Mouse (Mus musculus): ENCODE data around the gene Greb1.

Greb1 gene

DNA sequence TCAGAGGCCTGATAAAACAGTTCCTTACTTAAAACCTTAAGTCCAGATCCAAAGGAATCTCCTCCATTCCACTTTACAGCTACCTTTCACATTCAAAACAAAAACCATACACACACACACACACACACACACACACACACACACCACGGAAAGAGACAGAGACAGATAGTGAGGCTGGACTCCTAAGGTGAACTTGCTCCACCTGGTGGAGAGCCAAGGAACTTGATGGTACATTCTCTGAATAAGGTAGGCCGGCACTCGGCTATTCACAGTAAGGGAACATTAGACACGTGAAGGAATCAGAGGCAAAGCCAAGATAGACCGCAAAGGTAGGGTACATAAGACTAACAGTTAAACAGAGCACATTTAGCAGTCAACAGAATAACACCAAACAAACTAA, 4.8 kb upstream of the Greb1 start:
- DNase-seq (ENCODE audit: low spot score): peak; percentile 95

DNA sequence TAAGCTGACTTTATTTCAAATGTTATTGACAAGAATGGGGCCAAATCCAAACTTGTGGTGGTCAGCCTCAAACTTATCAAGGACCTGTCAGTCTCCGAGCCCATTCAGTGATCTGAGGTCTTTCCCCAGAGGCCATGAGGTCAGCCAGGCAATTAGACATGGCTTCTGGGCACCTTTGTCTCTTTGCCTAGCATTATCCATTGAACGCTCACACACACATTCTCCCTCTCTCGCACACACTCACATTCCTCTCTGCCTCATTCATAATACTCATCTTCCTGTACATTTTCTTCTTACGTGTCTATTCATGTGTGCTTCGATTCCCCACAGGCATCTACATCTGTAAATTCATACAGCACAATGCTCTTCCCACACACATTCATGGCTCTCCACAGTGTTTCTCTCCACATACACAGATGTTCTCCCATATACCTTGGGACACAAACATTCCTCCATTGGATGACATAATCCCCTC, 3.3 kb upstream of the Greb1 start:
- DNase-seq (ENCODE audit: low spot score): peak; percentile 87

DNA sequence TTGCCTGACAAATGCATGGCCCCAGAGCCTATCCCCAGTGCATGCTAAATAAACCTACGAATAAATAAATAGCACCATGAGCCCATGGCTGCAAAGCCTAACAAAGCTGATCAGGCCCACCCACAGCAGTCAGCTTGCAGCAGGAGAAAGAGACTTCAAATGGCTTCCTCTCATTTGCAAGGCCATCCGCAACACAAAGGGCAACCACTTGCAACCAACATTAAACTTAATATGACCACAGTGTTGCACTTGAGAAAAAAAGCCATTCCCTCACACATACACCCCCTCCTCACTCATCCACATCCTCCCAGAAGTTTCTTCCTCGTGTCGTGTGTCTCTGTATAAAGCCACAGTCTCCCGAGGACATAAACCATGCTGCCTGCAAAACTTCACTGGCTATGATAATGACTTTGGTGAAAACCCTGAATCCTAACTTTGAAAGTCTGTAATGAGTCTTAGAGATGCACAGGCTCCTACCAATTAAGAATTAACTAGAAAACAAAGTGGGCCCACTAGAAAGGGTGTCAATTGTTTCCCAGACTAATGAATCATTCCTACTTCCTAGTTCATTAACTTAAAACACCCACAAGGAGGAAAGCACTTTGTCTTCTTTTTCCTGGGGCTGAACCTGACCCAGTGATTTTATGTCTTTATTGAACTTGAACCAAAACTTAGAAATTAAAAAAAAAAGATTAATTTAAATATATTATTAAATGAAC, 2.7 kb upstream of the Greb1 start:
- peak; percentile 58 for DNase-seq (ENCODE audit: low spot score)

DNA sequence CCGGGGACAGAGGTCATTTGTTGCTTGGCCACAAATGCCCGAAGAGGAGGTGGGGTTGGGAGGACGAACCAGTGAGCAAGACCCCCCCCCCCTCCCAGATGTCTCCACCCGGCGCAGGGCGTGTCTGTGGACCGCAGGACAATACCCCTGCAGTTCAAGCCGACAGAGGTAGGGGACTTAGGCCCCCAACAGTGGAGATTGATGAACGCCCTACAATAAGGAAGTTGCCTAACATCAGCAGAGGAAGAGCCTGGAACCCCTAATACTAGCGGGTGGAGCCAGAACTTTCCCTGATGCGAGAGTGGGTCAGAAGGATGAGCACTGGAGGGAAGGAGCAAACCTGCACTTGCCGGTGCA, 251 bp upstream of the Greb1 start:
- DNase-seq (ENCODE audit: low spot score): peak; percentile 78

DNA sequence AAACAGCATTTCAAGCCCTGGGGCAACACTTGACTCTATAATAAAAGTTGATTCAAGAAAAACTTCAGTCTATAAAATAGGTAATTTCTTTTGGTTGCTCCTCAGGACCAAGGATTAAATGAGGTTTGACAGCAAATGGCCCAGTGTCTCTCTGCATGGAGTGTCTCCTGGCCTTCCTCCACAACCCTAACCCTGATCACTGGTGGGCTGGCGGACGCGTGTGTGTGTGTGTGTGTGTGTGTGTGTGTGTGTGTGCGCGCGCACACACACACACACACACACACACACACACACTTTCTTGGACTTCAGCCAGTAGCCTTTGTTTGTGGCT, 793 bp downstream of the Greb1 start:
- no peak for DNase-seq (ENCODE audit: low spot score)

DNA sequence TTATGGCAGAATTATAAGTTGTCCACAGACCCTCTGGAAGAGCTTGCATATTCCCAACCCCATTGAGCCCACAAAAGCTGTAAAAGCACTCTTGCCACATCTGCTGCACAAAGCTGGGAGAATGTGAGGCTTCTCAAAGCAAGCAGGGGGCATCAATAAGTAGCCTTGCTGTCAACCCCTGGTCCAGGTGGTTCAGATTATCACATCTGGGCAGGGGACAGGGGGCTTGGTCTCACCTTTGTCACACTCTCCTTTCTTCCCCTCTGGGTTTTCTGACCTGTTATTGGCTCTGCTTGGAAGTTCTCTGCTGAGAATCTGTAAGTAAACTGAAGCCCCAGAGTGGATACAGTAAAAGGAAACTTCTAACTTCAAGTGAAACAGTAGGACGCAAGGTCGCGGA, 1.8 kb downstream of the Greb1 start:
- peak; percentile 59 for DNase-seq (ENCODE audit: low spot score)

DNA sequence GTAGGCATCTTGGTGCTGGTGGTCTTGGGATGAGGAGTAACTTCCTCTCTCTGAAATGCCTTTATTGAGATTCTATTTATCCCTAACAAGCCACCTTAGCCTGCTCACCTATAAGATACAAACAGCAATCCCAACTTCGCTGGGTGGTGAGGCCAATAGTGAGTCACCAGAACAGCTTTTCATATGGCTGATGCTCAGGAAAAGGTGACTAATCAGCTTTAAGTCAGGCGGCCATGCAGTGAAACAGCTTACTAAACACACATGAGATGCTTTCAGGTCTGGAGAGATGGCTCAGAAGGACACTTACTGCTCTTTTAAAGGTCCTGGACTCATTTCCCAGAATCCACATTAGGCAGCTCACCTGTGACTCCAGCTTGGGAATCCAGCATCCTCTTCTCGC, 4.9 kb downstream of the Greb1 start:
- no peak for DNase-seq (ENCODE audit: low spot score)

DNA sequence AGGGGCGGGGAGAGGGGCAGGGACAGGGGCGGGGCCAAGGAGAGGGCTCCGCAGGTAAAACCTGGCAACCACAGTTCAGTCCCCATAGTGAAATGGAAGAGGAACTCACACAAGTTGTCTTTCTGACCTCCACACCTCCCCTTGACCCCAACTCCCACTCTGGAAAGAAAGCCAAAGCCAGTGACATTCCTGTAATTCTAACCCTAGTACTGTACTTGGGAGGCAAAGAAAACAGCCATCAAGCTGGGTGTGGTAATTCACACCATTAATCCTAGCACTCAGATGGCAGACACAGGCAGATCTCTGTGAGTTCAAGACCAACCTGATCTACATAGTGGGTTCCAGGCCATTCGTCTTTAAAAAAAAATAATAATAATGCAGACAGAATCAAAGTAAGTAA, 7.3 kb downstream of the Greb1 start:
- DNase-seq (ENCODE audit: low spot score): no peak

DNA sequence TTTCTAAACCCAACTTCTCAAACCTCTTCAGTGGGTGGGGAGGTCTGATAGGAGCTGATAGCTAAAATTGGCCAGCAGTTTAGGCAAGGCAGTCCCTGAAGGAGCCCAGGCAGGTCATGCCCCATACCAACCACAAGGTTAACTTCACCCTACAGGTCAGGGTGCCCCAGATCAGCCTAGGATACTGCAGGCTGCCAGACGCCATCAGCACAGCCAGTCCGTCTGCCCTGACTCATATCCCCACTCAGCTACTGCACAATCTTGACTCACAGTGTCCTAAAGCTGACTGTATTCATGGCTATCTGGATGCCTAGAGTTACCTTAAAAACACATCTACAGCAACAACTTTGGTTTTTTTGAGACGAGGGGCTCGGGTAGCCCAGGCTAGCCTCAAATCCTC, 10.2 kb downstream of the Greb1 start:
- peak; percentile 55 for DNase-seq (ENCODE audit: low spot score)

DNA sequence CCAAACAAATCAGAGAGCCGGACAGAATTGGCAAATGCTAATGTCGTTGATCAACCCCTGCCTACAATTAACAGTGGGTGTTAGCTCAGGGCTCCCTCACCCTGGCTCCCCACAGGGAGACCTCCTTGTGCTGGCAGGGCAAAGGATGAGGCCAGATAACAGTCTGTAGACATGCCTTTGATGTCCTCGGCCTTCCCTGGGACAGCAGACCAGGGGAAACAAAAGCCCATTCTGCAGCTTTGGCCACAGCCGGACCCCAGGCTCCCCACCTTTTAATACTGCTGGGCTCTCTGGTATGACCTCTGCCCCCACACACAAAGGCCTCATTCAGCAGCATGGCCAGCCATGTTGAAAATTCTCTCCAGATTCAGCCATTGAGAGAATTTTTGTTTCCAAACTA, 10.9 kb downstream of the Greb1 start:
- peak; percentile 89 for DNase-seq (ENCODE audit: low spot score)

DNA sequence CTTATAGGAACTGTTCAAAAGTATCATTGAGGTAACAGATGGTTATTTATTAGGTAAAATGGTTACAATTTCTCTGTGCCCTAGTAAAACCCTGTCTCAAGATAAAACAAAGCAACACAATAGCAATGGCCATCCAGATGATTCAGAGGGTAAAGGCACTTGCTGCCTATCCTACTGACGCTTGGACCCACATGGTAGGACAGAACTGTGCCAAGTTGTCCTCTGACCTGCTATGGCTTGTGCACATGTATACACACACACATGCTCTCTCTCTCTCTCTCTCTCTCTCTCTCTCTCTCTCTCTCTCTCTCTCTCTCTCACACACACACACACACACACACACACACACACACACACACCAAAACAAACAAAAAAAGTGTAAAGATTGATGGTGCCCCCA, 11.5 kb downstream of the Greb1 start:
- no peak for DNase-seq (ENCODE audit: low spot score)

DNA sequence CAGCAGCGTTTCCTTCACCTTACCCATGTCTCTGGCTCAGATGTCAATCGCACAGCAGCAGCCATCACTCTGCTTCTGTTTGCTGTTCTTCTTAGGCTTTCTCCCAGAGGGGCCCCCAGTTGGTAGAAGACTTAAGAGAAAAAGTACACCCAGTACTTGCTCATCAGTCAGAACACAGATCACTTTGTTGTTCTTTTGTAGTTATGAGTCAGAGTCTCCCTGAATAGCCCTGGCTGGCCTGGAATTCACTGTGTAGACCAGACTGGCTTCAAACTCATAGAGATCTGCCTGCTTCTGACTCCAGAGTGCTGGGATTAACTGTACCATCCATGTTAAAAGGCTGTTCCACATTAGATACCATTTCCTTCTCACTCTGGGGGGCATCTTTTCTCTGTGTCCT, 12.1 kb downstream of the Greb1 start:
- DNase-seq (ENCODE audit: low spot score): no peak

DNA sequence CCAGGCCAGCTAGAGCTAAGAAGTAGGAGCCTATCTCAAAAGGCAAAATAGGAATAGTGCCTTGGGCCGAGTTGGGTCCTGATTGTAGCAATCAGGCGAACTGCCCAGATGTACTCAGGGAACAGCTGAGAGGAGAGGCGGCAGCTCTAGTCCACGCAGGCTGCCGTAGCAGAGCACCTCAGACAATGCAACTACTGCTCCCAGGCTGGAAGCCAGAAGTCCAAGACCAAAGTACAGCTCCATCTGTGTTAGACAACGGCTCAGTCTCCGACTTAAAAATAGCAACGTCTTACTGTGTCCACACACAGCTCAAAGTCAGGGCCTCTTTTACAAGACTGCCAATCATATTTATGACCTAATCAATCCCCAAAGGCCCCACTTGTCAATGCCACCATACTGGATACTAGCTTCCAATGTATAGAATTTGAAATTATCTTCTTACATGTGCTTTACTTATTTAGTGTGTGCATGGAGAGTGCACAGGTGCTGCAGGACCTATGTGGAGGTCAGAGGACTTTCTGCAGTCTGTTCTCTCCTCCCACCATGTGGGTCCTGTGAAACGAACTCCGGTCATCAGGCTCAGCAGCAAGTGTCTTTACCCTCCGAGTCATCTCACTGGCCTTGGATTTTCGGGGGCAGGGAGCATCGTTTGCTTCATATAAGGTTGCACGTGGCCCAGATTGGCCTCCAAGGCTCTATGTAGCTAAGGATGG, 19.5 kb downstream of the Greb1 start:
- no peak for DNase-seq (ENCODE audit: low spot score)

DNA sequence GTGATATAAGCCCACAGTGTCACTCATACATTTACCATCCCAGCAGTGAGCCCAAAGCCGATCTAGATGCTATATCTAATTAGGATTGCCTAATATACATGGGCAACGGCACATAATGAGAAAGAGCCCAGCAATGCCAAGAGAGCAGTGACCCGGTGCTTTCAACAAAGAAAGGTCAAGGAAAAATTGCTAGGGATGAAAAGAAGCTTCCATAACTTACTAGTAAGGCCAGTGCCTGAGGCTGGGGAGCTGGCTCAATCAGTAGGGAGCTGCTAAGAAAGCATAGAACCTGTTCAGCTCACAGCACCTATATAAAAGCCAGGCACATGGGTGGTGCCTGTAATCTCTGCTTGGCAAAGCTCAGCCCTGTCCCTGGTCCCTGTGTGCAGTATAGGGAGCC, 20.4 kb downstream of the Greb1 start:
- DNase-seq (ENCODE audit: low spot score): no peak

DNA sequence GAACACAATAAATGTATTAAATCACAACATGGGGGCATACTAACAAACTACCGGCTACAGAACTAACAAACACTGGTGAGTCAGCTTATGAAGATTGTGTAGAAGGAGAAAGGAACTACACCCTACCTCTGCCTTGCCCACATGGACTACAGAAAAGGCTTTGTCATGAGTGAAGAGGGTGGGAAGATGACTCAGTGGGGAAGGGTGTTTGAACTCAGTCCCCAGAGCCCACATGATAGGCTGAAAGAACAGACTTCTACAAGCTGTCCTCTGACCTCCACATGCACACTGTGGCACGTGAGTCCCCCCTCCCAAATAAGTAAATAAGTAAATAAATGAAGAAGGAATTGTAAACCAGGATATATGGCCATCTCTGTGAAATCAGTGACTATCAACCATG, 21.5 kb downstream of the Greb1 start:
- no peak for DNase-seq (ENCODE audit: low spot score)

DNA sequence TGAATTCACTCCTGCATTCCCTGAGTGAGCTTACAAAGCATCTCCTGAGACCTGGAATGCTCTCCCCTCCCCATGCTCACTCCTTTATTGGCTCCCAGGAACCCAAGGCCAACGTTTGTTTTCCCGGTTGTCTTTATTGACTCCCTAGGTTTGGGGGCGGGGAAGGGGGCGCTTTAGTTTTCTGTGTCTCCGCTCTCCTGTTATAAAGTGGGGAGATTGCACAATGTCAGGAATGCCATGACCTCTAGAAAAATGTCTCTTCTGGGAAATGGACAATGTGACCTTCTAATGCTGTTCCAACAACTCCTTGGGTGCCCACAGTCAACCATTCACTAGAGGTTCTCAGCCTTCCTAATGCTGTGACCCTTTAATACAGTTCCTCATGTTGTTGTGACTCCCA, 22.2 kb downstream of the Greb1 start:
- DNase-seq (ENCODE audit: low spot score): no peak

DNA sequence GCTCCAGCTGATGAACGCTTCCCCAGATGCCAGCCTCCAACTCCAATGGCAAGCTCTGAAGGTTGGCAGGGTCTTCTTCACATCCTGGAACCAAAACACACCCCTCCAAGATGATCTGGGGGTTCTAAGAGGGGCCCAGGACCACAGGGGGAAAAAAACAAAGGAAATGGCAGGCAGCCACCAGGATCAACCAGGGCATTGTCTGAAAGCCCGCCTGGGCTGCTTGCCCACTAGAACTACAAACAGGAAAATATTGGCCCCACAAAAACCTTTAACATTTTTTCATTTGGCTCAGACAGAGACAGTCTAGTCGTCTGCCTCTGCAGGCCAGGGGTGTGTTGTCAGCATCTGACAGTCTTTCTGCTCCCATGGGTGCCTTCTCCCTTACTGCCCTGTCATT, 25.3 kb downstream of the Greb1 start:
- DNase-seq (ENCODE audit: low spot score): no peak

DNA sequence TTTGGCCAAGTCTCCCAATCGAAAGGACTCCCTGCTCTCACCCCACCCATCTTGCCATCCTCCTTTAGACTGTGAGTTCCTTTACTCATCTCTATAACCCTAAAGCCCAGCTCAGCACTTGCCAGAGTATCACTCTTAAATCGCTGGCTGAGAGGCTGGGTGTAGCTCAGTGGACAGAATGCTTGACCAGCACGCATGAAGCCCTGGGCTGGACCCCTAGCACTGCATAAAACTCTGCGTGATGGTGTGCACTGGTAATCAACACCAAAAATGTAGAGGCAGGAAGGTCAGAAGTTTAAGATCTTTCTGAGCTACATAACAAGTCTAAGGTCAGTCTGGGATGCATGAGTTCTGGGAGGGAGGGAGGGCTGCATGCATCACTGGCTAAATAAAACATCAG, 26.1 kb downstream of the Greb1 start:
- no peak for DNase-seq (ENCODE audit: low spot score)

DNA sequence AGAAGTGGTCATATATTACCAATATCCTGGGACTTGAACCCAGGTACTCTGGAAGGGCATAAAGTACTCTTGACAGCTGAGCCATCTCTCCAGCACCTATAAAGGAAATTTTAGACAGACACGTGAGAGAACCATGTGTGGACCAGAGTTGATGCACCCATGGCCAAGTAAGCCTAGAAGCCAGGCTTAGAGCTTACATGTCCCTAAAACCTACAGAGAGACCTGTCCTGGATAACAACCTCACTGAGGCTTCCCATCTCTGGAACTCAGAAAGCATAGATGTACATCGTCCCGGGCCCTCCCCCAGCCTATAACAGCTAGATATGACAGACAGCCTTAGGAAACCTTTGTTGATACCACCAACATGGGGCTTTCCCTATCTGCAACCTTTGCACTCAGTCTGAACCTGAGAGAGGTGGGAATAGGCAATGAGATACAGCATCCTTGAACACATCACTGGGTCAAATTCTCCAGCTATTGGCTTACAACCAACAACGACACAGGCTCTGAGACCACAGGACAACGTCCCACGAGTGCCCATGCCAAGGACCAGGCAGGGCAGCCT, 31.0 kb downstream of the Greb1 start:
- DNase-seq (ENCODE audit: low spot score): no peak

DNA sequence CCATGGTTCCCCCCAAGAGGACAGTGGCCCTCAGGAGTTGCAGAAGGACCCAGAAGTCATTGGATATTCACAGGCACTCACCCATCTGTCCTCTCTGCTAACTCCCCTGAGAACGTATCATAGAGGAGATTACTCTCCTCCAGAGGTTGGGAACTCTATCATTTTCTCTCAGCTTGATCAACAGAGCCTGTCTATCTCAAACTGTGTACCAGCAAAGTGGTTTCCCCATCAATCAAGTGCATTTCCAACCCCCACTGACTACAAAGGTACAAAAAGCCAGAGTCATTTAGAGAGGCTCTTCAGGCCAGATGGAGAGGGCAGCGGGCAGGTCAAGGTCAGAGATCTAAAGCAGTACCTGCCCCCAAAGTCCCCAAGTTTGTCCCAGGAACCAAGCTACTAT, 32.0 kb downstream of the Greb1 start:
- DNase-seq (ENCODE audit: low spot score): peak; percentile 23

DNA sequence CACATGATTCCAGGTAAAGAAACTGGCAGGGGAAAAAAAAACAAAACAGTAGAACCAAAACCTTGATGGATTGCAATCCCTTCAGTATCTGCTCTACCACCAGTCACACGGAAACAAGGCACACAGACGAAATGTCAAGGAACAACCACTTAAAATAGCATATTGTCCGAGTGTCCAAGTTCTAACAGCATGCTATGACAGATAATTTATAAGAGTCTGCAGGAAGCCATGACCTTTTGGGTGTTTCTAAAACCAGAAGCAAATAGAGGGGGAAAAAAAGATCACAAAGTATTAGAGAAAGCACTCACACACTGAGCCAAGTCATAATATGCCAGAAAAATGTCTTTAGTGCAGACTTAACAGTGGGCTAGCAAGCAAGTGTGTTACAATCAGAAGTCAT, 32.4 kb downstream of the Greb1 start:
- DNase-seq (ENCODE audit: low spot score): no peak

DNA sequence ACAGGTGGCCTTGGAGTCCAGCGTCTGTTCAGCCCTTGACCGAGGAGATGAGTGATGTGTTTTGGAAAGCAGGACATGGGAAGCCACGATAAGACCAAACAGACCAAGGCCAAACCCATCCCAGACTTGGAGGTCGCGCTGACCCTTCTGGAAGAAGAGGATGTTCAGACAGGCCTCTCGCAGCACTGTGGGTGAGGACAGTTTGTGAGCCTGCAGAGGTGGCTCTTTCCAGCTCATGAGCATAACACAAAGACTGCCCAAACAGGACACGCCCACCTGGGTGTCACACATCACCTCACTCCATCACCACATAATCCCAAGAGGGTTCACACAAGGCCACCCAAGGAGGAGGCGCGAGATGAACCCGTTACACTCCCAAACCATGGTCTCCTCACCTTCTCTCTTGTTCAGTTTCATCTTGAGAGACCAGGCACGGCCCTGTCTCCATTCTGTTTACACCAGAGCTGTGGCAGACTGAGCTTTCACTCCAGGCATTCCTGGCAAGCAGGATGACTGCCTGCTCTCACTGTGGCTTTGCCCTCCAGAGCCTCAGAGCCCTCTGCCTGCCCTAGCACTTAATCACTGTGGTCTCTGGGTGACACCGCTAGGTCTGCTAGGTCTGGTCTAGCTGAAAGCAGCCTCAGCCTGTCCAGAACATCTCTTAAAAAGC, 35.8 kb downstream of the Greb1 start:
- no peak for DNase-seq (ENCODE audit: low spot score)

Measured in embryo, embryonic 10 days (tissue).